Mouse (Mus musculus): Measurements from ENCODE around the gene N4bp1. TPM values are rescaled to one million over a fixed set of nuclear protein-coding genes. Genes with fewer than 3 reads are reported as not detected.

N4bp1 gene
- polyA plus RNA-seq, 1 experiment from 2014 or later, result 2.8 TPM

DNA sequence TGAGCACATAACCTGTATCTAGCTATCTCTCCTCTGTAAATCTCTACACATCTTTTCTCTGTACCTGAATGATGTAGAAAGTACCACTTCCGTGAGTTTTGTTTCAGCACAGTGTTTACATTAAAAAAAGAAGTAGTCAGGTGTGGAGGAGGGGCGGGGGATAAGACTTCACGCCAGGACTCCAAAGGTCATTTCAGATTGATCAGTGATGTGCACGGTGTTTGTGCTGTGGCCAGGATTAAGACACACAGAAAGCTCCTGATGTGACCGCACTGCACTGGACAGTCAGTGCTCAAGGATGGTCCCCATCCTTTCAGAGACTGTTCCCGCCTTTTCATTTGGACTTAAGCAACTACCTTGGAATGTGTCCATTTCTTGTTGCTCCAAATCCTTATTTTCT lies 124.3 kb downstream of the N4bp1 start:
- Histone ChIP-seq H3K27ac (no peak overlapping the region), H3K4me1 (replicated peaks) (peaks cover 45% of the 10 kb centered on the region), H3K27me3 (peaks cover 34% of the 10 kb centered on the region), H3K9me3 (replicated peaks) (no peaks in the 10 kb centered on the region), H3K36me3 (no peaks in the 10 kb centered on the region), H3K4me3 (replicated peaks) (no peak overlapping the region), H3K4me2 (no peak overlapping the region), H3K9ac (no peak overlapping the region)
- WGBS (ENCODE audit: insufficient replicate concordance), result 67% methylated on average over 6 of the region's 6 CpGs
- ATAC-seq (ENCODE audit: low read depth), result no peak
- no peak for DNase-seq

DNA sequence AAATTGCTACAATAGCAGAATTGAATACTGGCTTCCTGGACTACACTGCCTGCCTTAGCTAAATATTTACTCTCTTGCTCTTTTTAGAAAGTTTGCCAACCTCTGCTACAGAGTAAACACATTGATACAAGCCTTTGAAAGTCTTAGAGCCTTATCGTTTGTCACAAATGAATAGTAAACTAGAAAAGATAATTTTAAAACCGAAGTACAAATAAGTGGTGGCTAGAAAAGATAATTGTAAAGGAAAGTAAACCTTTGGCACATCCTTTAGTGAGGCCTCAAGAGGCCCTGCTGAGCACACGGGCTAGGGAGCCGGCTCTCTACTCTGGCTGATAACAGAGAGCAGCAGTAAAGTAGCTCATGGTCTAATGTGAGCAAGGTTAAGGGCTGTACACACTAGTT lies 126.0 kb downstream of the N4bp1 start:
- DNase-seq, result no peak
- H3K9ac ChIP-seq, result peak overlapping the region; percentile 18; the same call in 1 of the 2 replicates
- 8% methylated on average over 4 of the region's 4 CpGs for WGBS (ENCODE audit: insufficient replicate concordance)
- H3K36me3 ChIP-seq, result no peaks in the 10 kb centered on the region
- H3K4me3 ChIP-seq (replicated peaks), result no peak overlapping the region
- H3K4me2 ChIP-seq, result 0 out of 2 replicates have a peak overlapping the region, but pooled peaks have one; percentile 4
- ATAC-seq (ENCODE audit: low read depth), result peak; percentile 93
- peaks cover 33% of the 10 kb centered on the region for H3K27me3 ChIP-seq
- H3K9me3 ChIP-seq (replicated peaks), result no peaks in the 10 kb centered on the region
- H3K27ac ChIP-seq, result peak overlapping the region; percentile 77
- peaks cover 31% of the 10 kb centered on the region for H3K4me1 ChIP-seq (replicated peaks)

DNA sequence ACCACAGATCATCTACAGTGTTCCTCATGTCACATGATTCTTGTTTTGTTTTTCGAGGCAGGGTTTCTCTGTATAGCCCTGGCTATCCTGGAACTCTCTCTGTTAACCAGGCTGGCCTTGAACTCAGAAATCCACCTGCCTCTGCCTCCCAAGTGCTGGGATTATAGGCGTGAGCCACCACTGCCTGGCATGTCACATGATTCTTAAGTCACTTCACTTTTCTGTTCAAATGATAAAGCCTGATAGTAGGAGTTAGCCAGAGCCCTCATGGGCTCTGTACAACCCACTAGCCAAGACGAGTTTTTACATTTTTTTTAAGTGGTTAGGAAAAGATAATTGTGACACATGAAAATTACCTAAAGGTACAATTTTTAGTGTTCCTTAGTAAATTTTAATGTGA lies 126.4 kb downstream of the N4bp1 start:
- Histone ChIP-seq H3K27me3 (peaks cover 31% of the 10 kb centered on the region), H3K4me1 (replicated peaks) (peaks cover 31% of the 10 kb centered on the region), H3K4me3 (replicated peaks) (no peak overlapping the region), H3K27ac (peak overlapping the region; percentile 77), H3K36me3 (no peaks in the 10 kb centered on the region), H3K9me3 (replicated peaks) (no peaks in the 10 kb centered on the region), H3K4me2 (no peak overlapping the region), H3K9ac (no peak overlapping the region)
- DNase-seq, result no peak
- ATAC-seq (ENCODE audit: low read depth), result peak; percentile 57
- 34% methylated on average over 3 of the region's 3 CpGs for WGBS (ENCODE audit: insufficient replicate concordance)

Other genes with a start within 250 kb of the N4bp1 start
- gene Gm10638, start 139.6 kb downstream of the N4bp1 start, polyA plus RNA-seq (2015; fragmentation: Nextera tagmentation; extraction: Ambion mirVana), result 1.1 and 1.3 TPM in 2 replicates
- 16.1 and 17.0 TPM in 2 replicates for gene Siah1a, start 139.3 kb downstream of the N4bp1 start, polyA plus RNA-seq (2015; fragmentation: Nextera tagmentation; extraction: Ambion mirVana)